Mouse (Mus musculus) olfactory bulb, adult 2 months (tissue): ENCODE results near the gene Bcl7a.

Source experiments
- CTCF ChIP-seq: fragments of 200-500 bp; IDR thresholded peaks from 2 replicates; pipeline ENCODE4 v1.5.1; 2012; ENCODE audit warnings: low read depth, mild to moderate bottlenecking, low read length, moderate library complexity; ENCODE audit not compliant: insufficient read depth
- POLR2A ChIP-seq: fragments of 200-500 bp; IDR thresholded peaks from 2 replicates; pipeline ENCODE4 v1.6.1; 2012; ENCODE audit warnings: mild to moderate bottlenecking, low read depth, low read length, moderate library complexity; ENCODE audit not compliant: insufficient read depth

DNA sequence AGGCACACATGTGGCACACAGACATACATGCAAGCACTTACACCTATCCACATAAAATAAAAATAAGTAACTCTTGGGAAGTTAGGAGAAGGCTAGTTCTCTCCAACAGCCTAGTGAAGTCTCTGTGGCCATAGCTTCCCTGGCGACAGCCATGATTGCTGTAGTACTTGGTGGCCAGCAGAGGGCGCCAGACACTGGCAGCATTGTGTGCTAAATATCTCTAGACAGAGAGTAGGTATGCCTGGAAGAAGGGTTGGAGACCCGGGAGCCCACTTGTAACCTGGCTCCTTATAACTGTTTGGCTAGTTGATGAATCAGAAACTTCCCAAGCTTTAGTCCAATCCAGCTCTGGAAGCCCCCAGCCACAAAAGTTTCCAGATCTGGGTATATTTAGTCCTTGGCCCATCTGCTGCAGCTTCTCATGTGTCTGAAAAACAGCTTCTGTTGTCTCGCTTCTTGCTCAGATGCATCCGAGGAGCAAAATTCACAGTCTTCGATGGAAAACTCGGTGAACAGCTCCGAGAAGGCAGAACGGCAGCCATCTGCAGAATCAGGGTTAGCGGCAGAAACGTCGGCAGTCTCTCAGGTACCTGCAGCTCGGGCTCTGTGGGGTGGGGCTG, 25.3 kb downstream of the Bcl7a start:
- TF ChIP-seq CTCF (no peak), POLR2A (no peak)
